Mouse (Mus musculus) cerebellum, postnatal 36 days (tissue): ENCODE measurements at regions not wholly inside any gene's neighbourhood (a gene's known extent, or its start where the extent isn't known, plus 50 kb on each side); places are given as distances from the start of the nearest gene placed in this dataset.

Source experiments
- DNase-seq, 2 experiments: peaks; one replicate each; pipeline ENCODE4 v3.0.0; 2021 to 2022; ENCODE audit warnings: mixed read lengths in 2 of 2

DNA sequence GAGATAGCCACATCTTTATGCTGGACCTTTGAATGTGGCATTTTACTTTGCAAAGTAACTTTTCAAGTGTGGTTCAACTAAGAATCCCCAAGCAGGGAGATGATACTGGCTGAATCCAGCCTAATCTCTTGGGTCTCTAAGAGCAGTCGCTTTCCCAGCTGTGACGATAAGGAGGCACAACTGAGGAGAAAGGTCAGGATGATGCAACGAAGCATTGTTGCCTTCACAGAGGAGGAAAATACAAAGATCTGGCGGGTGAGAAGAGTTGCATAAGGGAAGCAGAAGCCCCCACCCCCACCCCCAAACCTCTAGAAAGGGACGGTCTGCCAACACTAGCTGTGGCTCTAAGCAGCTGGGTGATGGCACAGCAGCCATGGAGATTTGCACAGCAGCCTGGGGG lies 2298.6 kb upstream of the Gm7489 start:
- no peak for DNase-seq

DNA sequence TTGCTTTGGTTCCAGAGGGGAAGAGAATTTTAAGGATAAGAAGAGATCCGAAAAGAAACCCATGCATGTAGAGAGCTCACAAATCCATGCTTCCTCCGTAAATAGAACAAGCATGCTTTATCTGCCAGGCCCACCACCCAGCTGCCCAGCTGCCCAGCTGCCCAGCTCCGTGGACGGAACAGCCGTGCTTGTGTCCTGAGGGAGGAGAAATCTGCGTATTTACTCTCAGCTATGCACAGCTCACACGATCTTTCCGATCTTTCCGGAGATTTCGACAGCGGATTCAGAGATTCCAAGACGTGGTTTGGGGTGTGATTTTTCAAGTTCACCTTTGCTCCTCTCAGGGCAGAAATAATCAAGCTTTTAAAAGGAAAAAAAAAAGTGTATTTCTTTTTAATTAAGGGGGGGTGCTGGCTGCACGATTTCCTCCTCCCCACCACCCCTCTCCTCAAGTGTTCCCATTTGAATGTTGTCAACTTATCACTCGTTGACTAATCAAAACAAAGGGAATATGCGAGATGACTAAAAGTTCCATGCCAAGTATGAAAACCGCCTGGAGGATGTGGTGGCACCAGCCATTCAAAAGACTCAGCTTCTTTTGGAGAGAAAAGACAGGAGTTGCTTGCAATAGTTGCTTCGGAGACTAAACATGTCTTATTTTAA lies 2293.2 kb upstream of the Gm7489 start:
- no peak for DNase-seq

DNA sequence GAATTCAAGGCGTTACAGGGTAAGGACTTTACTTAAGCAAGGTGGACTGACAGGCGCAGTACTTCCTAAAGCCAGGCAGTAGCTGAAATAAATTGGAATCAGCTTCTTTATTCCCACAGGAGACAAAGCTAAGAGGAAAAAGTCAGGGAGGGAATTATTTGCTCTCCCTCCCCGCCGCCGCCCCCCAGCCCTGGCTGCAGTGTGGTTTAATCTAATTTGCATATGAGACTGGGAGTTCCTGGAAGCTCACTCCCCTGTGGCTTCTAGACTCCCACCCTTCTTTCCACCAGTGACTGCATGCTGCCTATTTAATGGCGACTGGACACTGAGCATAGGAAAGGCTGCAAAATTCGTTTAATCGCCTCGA lies 2292.7 kb upstream of the Gm7489 start:
- DNase-seq = no peak

- no peak for DNase-seq
These were observed 2291.9 kb upstream of the Gm7489 start for GRCm38 (mm10) chr15:51592511-51593498.

DNA sequence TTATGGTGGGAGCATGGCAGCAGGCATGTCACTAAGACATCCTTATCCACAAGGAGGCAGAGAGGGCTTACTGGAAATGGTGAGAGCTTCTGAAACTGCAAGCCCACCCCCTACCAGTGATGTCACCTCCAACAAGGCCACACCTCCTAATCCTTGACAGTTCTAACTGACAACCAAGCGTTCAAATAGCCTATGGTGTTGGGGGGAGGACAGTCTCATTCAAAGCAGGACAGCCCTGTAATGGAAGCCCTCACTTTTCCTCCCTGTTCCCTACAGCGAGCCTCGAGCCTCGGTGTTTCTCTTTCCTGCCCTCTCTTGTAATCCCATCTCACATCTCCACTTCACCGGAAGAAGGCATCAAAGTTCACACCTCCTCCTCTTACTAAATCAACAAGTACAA lies 2290.6 kb upstream of the Gm7489 start:
- DNase-seq = no peak

DNA sequence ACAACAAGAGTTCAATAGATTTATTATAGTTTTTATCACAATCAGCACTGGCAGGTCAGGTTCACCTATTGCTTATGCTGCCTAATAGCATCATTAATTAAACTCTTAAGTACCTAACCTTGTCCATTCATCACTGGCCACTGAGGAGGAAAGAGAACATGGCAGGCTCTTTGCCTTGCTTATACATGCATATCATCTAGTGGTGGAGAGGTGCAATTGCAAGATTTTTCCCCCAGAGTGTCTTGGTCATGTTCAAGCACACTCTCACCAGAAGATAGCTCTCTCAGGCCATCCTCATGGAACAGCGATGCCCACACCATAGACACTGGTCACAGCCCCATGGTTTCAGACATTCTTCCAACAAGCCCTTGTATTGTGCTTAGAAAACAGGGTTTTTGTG lies 2289.1 kb upstream of the Gm7489 start:
- DNase-seq = no peak

- DNase-seq = no peak
These were observed 2286.9 kb upstream of the Gm7489 start for GRCm38 (mm10) chr15:51597841-51598240.

DNA sequence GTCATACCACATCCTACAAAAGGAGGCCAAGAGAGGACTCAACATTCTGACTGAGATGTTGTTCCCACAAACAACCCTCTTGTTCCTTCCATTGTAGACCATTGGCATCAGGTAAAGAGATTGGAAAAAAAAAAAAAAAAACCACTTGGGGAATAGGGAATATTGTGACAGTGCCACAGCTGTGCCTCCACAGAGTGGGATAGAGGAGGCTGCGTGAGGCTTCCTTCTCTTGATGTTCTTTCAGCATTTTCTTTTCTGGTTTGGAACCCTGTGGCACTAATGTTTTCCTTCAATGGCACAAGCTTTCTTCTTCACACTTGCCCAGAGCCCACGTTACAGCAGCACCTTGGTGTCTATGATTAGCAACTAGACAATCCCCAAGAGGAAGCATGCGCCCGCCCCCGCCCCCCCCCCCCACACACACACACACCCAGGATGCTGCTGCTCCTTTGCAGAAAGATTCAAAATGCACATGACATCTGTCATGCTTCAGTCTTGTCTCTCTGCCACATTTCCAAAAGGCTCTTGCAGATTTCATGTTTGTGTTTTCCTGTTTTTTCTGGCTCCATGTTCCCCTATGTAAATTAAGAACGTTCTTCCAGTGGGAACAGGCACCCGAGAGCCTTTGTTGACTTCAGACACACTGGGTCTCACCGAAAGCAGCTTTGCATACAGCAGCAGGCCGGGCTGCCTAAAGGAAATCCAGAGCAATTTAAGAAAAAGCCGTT lies 2283.4 kb upstream of the Gm7489 start:
- DNase-seq = no peak

- no peak for DNase-seq
These were observed 2263.3 kb upstream of the Gm7489 start for GRCm38 (mm10) chr15:51621455-51621854.

DNA sequence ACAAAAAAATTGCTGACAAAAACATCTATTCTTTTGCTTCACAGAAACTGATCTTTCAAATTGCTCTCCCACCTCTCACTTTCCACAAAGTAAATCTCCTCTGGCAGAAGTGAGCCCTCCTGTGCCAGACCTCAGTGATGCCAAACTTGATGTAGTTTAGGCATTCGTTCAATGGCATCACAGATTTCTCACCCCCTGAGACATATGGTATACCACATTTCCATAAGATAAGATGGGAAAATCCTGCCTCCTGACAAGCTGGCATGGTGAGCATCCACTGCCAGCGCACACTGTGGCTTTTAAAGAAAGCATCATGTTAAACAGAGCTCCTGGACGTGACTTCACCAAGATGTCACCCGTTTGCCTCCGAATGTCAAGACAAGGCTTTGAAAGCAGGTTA lies 2257.2 kb upstream of the Gm7489 start:
- DNase-seq = no peak

DNA sequence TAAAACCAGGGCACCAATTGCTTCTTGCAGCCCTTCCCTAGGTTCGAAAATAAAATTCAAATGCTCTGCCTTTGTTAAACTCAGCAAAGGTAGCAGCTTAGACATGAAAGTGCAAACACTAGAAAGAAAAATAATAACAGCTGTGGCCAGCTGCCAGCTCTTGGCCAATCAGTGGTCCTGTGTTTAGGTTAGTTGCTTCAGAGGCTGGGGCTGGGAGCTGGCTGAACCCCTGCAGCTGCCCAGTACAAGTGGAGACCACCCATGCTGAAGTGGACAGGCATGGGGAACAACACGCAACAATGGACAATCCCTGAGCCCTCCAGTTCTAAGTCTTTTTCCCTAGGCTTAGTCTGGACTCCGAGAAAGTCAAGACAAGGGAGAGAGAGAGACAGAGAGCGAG lies 2256.2 kb upstream of the Gm7489 start:
- DNase-seq = no peak

GRCm38 (mm10) chr15:51631881-51632280 lies 2252.8 kb upstream of the Gm7489 start:
- DNase-seq = no peak

GRCm38 (mm10) chr15:51633068-51633467 lies 2251.6 kb upstream of the Gm7489 start:
- no peak for DNase-seq

GRCm38 (mm10) chr15:51634726-51635125 lies 2250.0 kb upstream of the Gm7489 start:
- DNase-seq = peak; percentile 6 to 12

DNA sequence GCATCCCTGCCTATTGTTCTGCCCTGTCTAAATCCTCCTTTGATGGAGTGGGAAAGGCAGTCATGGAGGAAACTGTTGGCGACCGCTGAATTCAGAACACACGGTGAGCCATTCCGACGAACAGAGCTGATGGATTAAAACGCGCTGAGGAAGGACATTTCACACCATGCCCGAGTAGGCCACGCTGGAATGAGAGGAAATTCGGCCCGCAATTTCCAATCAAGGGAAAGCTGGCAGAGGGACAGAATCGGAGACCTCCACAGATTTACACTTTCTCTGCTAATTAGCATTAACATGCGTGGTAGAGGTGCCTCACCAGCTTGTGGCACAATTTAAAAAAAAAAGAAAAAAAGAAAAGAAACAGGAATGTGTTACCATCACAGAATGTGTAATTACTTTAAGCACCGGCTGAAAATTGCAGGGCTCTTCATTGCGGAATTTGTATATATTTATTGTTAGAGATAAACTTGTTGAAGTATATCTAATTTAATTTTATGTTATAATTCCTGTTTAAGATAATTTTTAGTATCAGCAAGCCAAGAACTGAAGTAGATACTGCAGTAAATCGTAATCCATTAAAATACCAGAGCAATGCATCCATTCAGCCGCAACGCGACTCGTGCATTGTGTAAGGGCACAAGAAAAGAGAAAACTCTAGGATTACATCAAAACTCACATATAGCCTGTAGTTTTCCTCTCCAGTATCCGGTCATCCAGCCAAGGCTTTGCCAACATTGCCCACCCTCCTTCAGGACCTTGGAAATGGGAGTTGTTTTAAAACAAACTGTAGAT lies 2249.4 kb upstream of the Gm7489 start:
- DNase-seq = peak in 1 of 2 experiments; percentile 9

DNA sequence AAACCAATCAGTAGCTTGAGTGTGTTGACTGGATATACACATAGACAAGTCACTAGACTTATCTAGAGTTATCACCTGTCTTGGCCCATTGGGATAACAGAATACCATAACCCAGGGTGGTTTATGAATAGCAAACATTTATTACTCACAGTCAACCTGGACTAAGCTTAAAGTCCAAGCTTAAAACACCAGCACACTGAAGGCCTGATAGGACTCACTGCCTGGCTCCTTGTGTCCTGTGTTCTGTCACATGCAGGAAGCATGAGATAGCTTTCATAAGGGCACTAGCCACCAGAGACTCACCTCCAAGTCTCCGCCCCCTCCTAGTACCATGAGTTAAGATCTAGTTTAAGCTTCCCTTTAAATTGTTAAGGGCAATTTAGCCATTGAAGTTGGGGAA lies 2247.1 kb upstream of the Gm7489 start:
- no peak for DNase-seq

GRCm38 (mm10) chr15:51643772-51644311 lies 2240.9 kb upstream of the Gm7489 start:
- no peak for DNase-seq

GRCm38 (mm10) chr15:51646304-51646703 lies 2238.4 kb upstream of the Gm7489 start:
- DNase-seq = no peak

GRCm38 (mm10) chr15:51652497-51652896 lies 2232.2 kb upstream of the Gm7489 start:
- no peak for DNase-seq

GRCm38 (mm10) chr15:51657621-51658020 lies 2227.1 kb upstream of the Gm7489 start:
- no peak for DNase-seq

- no peak for DNase-seq
These were observed 2216.4 kb upstream of the Gm7489 start for GRCm38 (mm10) chr15:51668340-51668739.

GRCm38 (mm10) chr15:51671667-51672372 lies 2212.9 kb upstream of the Gm7489 start:
- no peak for DNase-seq
